Mouse (Mus musculus) gastrocnemius, adult 18-20 months (tissue): ENCODE measurements around the gene Mlh3. TPM values are rescaled to one million over a fixed set of nuclear protein-coding genes. Genes with fewer than 3 reads are reported as not detected.
"Not testable (repeated sequence)": the region's sequence is repeated elsewhere in the genome, so short reads cannot be mapped to it uniquely, and the experiment has no call there.

Source experiments
- DNase-seq: peaks from one replicate; pipeline ENCODE4 v3.0.0; 2021; ENCODE audit warnings: low spot score
- total RNA-seq, 2 experiments: library from RNA; stranded (reverse); gene quantifications; 2 replicates each; pipeline ENCODE4 v1.2.3; 2021

Gene Mlh3
- total RNA-seq, 2 experiments from 2014 or later: 10.4 to 10.7 TPM

- DNase-seq: not testable (repeated sequence)
Measured at GRCm38 (mm10) chr12:85281756-85282155, 11.4 kb upstream of the Mlh3 start.

GRCm38 (mm10) chr12:85280845-85281651 is 10.6 kb upstream of the Mlh3 start:
- DNase-seq: no peak

GRCm38 (mm10) chr12:85280105-85280844 is 9.9 kb upstream of the Mlh3 start:
- DNase-seq: peak; percentile 99

GRCm38 (mm10) chr12:85279396-85280080 is 9.1 kb upstream of the Mlh3 start:
- no peak for DNase-seq

- no peak for DNase-seq
Measured at GRCm38 (mm10) chr12:85278919-85279318, 8.5 kb upstream of the Mlh3 start.

- no peak for DNase-seq
Measured at GRCm38 (mm10) chr12:85276273-85276672, 5.9 kb upstream of the Mlh3 start.

GRCm38 (mm10) chr12:85273508-85273907 is 3.1 kb upstream of the Mlh3 start:
- no peak for DNase-seq

- no peak for DNase-seq
Measured at GRCm38 (mm10) chr12:85271843-85272206, 1.4 kb upstream of the Mlh3 start.

GRCm38 (mm10) chr12:85271132-85271842 is 888 bp upstream of the Mlh3 start:
- DNase-seq: no peak

- DNase-seq: no peak
Measured at GRCm38 (mm10) chr12:85269821-85270220, 578 bp downstream of the Mlh3 start.

GRCm38 (mm10) chr12:85266248-85266647 is 4.2 kb downstream of the Mlh3 start:
- DNase-seq: no peak

GRCm38 (mm10) chr12:85264940-85265339 is 5.5 kb downstream of the Mlh3 start:
- DNase-seq: no peak

- DNase-seq: no peak
Measured at GRCm38 (mm10) chr12:85264531-85264930, 5.9 kb downstream of the Mlh3 start.

GRCm38 (mm10) chr12:85263190-85263589 is 7.2 kb downstream of the Mlh3 start:
- no peak for DNase-seq

GRCm38 (mm10) chr12:85262489-85262888 is 7.9 kb downstream of the Mlh3 start:
- DNase-seq: no peak

- DNase-seq: no peak
Measured at GRCm38 (mm10) chr12:85257008-85257639, 13.3 kb downstream of the Mlh3 start.

GRCm38 (mm10) chr12:85256074-85256751 is 14.2 kb downstream of the Mlh3 start:
- no peak for DNase-seq

GRCm38 (mm10) chr12:85252083-85252482 is 18.3 kb downstream of the Mlh3 start:
- DNase-seq: no peak

- DNase-seq: no peak
Measured at GRCm38 (mm10) chr12:85237553-85237952, 32.8 kb downstream of the Mlh3 start.
